Mouse (Mus musculus) cerebral cortex, adult 2 months (tissue): ENCODE data around the gene Ccdc172.

Source experiments
- WGBS: fragments of 180-500 bp; shearing (Covaris S2); methylation state at CpG from one replicate; pipeline ENCODE4 v1.1.7; 2018; 5-methylcytosine and 5-hydroxymethylcytosine counted together

The Ccdc172 gene

DNA sequence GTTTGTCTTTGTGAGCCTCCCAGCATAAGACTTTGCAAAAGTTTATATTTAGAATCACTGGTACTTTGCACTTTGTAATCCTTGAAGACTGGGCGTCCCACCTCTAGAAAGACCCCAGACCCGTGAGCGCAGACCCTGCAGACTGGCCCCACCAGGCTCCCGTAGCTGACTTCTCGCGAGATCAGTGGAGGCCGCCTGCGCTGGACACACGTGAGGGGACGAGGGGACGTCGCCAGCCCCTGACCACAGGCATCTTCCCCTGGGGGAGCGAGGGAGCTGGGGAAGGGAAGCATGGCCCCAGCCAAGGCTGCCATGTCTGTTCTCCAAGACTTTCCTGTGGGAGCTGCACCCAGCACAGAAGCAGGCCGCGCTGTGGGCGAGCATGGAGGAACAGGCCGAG lies at the start of gene Ccdc172:
Gene Ccdc172, plus strand, starts transcription at position 176 of the 400 bp plus-strand sequence.
- 96% methylated on average over 17 of the region's 17 CpGs for WGBS

DNA sequence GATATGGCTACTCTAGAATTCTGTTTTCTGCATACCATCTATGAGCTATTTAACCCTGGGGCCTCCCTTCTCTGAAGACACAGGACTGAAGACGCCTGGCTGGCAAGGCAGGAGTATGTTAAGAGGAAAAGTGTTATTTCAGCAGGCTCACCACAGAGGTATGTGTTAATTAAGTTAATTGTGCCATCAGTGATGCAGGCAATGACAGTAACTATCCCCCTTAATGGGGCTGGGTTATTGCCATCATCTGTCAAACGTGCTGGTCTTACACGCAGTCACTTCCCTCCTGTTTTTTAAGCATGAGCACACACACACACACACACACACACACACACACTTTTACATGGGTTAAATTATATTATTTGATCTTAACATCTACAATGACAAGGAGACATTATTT lies 48.0 kb upstream of the Ccdc172 start:
- 85% methylated on average over 3 of the region's 3 CpGs for WGBS

DNA sequence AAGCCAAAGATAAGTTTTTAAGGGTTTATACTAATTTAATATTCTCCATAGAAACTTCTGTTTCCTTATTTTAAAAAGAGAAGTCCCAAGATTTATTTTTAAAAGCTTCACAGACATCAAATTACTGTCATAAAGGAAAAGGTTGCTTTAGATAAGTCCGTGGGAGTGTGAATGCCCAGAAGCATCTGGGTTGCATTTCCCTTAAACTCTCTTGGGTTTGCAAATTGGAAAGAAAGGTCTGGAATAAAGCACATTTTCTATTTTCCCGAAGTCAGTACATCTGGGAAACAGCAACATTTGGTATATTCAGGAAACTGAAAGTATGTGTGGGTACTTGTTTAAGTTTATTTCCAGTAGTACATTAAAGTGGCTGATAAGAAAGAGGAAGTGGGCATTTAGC lies 43.5 kb upstream of the Ccdc172 start:
- 47% methylated on average over 2 of the region's 2 CpGs for WGBS

DNA sequence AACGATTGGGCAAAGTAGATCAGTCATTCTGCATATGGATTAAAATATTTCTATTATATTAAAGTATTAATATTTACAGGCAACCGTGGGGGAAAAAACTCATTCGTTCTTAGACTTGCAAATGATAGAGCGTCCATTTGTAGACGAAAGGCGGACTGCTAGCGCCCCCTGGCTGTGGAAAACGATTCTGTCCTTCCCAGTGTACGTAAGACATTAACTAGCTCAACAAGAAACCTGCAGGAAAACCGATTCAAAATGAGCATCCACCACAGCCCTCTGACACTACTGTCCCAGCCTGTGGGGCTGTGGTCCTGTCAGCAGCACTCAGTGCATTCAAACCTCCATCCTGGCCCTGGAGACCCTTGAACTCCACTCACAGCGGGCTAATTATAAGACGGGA lies 42.4 kb upstream of the Ccdc172 start:
- 9% methylated on average over 12 of the region's 12 CpGs for WGBS

DNA sequence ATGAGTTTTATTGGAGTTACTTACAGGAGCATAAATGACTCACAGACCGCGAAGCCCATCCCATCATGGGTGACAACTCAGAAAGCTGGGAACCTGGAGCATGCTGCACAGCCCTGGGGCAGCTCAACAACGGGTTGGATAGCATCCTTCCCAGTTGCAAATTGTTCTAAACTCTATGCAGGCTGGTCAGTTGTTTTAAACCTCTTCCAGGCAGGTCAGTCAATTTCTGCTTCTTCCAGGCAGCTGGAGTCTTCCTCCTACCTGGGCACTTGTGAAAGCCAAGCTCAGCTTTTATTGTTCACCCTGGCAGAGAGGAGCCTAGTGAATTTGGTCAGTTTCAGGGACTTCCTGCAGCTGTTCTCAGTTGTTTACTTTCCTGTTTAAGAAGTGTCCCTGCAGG lies 37.5 kb upstream of the Ccdc172 start:
- WGBS = 96% methylated on average over 3 of the region's 3 CpGs

DNA sequence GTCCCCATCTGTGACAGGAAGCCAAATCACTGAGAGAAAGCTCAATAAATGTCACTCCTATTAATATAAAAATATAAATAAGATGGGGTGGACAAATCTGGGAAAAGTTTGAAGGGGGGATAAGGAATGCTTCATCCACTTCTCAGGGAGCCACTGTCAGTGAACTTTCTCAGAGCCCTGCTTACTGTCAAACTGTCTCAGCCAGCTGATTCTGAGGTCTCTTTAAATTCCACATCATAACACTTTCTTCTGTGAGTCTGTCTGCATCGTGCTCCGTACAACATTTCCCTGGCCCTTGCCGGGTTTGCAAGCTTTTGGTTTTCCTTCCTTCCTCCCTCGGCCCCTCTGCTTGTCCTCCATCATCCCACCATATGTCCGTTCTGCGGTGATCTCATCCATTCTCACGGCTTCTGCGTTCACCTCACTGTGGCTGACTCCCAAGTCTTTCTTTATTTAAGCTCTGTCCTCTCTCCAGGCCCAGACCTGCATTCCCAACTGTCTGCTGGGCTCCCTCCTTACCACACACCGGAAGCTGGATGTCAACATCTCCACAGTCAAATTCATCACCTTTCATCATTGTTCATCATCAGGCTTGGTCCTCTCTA lies 29.3 kb upstream of the Ccdc172 start:
- 68% methylated on average over 9 of the region's 9 CpGs for WGBS

DNA sequence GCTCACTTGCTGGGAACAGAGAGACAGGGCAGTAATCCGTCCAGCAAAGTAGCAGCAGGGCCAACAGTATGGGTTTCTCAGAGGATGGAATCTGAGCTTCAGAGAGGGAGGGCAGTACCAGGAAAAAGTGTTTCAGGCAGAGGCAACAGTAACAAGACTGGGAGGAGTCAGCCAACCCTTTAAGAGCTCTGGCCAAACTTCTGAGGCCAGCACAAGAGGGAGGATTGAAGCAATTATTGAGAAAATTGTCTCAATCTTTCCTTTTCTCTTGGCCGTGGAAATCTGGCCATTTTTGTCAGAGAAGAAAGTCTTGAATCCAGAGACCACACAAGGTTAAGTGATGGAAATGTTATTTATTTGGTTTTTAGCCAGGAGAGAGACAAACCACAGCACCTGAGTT lies 25.1 kb upstream of the Ccdc172 start:
- WGBS = 59% methylated on average over 2 of the region's 2 CpGs

DNA sequence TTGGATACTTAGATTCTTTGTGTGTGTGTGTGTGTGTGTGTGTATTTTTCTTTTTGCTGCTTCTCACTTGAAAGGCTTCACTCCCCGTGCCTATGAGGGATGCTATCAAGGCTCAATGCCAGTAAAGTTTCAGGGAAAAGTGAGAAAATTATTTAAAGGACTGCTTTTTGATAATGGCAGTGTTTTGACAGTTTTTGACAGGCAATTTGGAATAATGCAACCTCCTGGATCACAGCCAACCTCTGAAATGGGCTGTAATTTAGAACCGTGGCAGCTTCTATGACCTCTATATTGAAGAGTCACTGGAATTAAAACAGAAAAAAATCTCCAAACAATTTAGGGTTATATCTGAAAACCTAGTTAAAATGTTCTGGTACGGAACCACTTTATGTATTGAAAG lies 14.7 kb upstream of the Ccdc172 start:
- 58% methylated on average over 3 of the region's 3 CpGs for WGBS

DNA sequence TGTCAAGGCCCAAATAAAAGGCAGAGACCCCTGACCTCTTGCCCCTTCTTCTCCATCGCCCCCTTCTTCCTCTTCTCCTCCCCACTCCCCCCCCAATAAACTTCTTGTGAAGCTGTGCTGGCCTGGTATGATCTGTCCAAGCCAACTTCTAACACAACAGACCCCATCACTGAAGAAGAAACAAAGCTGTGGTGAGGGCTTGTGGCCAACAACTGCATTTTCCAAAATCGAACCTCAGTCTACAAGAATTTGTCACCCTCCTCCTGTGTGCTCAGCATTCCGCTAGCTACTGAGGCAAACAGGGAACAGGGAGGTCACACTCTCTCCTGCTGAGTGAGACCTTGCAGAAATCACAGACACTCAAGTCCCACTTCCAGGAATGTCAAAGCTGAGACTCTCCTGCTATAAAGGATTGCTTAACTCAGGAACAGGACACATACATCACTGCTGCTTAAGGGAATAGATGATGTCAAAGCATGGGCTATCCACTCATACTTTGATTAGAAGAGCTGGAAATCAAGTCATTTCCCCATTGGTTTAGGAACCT lies 12.3 kb upstream of the Ccdc172 start:
- 67% methylated on average over 3 of the region's 3 CpGs for WGBS

DNA sequence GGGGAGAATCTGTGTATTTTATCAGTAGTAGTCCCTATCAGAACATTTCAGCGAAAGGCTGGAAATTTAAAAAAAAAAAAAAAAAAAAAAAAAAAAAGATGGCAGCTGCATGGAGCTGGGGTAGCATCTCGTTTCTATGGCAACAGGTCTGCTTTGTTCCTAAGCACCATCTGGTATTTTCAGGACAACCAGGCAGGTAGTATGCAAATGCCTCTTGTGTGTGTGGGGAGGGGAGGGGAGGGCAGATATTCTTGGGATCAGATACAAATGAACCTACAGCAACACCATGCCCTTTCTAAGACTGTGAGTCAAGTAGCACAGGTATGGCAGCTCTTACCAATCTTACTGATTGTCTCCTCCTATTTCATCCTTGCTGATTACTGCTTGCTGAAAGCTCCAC lies 11.7 kb upstream of the Ccdc172 start:
- 50% methylated on average over 2 of the region's 2 CpGs for WGBS

DNA sequence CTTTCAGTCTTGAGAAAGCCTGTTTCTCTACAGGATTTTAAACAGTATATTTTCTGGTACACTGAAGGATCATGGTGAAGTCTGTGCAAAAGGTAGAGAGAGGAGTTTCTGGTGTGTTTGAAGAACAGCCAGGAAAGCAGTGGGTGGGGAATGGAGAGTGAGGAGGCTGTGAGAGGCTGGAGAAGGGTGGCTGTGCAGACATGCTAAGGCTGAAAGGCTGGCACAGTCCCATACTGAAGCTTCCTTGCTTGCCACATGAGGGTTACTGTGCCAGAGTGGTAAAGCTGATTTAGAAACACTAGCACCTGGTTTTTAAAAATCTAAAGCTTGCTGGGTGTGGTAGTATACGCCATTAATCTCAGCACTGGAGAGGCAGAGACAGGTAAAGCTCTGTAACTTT lies 9.9 kb downstream of the Ccdc172 start:
- whole genome bisulfite sequencing = 61% methylated on average over 1 of the region's 1 CpGs

DNA sequence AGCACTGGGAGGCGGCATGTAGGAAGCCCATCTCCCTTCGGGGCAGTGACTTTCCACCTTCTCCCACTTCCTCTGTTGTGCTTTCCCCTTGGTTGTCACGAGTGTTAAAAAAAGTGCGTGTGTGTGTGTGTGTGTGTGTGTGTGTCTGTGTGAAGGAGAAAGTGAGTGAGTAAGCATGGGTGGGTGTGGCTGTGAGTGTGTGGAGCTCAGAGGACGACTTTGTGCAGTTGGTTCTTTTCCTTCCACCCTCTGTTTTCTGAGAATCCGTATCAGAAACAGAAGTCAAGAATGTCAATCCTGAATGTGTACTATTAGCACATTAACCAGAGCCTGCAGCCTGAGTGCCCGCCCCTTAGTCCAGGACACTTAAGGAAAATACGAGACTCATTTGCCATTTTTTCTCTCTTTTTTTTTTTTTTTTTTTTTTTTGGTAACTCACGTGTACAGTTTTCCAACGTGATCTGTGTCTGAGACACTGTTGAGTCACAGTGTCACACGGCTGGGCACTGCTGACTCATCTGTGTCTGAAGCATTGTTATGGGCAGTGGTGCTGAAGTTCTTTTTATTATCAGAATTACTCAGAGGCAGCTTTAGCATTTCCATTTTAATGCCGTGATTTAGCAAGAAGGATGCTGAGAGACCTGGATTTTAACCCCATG lies 12.1 kb downstream of the Ccdc172 start:
- 29% methylated on average over 12 of the region's 12 CpGs for whole genome bisulfite sequencing

DNA sequence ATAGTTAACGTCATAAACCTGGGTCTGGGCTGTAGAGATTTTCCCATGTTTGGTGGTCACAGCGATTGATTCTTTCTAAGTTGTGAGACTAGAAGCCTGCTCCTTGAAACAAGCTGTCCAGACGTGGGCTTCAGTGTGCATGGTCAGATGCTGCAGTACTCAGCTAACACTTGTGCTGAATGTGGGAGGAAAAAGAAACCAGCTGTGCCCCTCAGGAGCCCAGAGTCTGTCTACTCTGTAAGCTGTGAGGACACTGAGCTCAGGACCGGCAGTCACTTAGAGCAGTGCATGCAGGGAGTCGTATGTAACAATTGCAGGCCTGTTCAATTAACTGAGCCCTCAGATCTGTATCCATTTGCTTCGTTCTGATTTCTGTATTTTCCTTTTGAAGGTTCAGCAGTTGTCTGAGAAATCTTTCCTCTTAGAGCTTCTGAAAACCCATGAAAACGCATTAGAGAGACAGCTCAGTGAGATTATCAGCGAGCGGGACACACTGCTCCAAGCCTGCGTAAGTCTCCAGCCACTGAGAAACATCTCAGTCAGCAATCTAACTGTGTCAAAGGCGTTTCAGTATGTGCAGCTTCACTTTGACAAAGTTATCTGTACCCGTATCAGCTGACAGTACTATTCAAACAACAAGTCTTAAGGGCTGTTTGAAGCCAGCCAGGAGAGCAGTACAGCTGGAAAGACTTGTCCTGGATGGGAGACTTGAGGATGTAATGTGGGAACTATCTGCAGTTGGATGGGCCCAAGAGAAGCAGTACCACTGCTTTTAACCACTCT lies 13.9 kb downstream of the Ccdc172 start:
- WGBS = 79% methylated on average over 12 of the region's 12 CpGs

DNA sequence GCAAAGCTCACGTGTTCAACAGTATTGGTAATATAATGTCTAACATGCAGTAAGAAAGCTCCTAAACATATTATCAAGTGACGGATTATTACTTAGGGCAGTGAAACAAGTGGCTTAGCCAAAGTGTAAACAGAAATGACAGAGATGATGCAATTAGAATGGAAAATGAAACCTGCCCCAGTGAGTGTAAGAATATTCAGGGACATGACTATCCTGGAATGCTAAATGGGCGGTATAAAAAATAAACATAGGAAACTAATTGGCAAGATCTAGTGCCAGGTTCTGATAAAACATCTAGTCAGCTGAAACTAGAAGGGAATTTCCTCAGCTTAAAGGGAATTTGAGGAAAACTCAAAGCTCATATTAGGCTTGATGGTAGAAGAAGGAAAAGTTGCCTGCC lies 21.3 kb downstream of the Ccdc172 start:
- 88% methylated on average over 3 of the region's 3 CpGs for WGBS

DNA sequence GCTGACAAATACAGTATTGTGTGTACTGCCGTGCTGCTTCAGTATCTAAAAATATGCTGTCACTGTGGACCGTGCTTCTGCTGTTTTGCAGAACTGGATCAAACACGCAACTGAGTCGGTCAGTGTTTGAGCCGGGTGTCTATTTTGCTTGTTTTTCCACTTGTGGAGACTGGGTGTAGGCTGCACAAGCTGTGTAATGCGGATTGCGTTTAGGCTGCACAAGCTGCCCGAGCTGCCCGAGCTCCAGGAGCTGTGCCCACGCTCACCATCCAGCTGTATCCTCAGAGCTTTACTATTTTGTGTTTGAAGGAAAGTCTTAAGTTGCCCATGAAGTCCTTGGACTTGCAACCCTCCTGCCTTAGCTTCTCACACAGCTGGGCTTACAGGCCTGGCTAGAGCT lies 24.9 kb downstream of the Ccdc172 start:
- 55% methylated on average over 10 of the region's 10 CpGs for WGBS

DNA sequence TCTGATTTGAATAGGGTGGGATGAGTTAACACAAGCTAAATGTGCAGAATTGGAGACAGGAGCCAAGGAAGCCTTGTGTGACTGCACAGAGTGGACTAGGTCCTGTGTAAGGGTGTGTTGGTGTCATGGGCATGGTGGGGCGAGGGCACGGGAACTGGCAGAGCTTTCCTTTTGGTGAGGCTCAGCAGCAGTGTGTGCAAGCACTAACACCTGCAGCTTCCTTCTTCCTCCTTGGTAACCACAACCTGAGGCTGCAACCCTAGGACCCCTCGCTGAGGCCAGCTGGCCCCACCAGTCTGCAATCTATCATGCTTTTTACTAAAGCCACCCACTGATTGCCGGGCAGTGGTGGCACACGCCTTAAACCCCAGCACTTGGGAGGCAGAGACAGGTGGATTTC lies 28.6 kb downstream of the Ccdc172 start:
- 95% methylated on average over 5 of the region's 5 CpGs for WGBS

DNA sequence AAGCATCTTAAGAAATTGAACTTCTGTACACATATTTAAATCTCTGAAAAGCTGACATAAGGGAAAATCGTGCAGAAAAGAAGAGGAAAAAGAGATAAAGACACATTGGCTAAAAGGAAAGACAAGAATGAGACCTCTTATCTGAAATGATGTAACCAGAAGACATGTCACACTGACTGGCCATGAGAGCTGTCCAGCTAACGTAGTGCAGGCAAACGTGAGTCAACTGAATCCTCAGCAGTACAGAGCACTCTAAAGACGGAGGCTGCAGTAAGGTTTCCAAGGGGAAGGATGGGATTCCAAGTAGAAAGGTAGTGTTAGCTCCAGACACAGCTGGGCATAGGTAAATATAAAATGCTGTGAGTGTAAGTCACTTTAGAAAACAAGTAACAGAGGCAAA lies 36.6 kb downstream of the Ccdc172 start:
- 70% methylated on average over 4 of the region's 4 CpGs for WGBS

DNA sequence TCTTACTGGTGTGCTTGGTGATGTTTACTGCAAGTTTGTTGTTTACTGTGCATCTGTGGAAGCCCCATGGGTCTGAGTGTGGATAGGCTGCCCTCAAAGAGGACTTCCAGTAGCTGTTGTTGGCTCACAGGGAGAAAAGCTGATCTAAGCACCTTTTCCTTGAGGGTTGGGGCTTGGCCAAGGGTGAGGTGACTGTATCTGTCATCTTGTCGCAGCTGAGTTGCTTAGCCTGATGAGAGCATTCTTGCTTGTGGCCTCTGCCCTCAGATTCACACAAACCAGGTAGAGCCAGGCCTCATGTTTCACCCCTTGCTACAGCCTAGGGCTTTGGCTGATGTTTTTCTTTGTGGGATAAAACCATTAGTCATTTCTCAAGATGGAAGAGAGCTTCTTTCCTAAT lies 38.7 kb downstream of the Ccdc172 start:
- WGBS = 75% methylated on average over 1 of the region's 1 CpGs

DNA sequence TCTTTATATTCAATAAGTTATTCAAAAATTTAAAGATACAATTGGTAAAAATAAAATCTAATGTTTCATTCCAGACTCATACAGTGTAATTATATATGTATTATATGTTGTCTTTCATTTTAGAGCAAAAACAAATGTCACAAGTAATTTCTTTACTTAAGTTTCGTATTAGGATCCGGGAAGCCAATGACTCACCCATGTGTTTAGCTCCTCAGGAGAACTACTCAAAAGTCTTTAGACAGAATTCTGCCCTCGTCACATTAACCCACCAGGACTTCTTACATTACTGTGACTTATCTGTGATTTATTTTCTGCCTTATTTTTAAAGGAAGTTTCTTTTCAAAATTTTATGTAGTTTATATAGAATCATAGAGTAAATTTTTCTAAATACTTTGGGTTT lies 39.1 kb downstream of the Ccdc172 start:
- WGBS = 93% methylated on average over 3 of the region's 3 CpGs

DNA sequence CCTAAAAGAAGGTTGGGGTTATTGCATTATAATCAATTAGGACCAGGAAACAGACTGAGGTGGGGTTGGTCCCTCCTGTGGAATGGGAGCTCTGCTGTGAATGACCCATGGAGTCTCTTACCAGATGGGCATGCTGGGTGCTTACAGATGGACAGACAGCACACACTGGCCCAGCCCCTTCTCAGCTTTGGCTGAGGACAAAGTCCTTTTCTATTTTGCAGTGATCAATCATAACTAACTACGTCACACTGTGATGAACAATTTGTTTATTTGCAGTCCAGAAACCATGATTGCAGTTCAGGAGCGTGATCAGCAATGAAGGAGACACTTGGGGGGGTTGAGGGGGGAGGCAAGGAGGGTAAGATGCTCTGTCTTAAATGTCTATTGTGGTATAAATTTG lies 43.2 kb downstream of the Ccdc172 start:
- 83% methylated on average over 2 of the region's 2 CpGs for WGBS

DNA sequence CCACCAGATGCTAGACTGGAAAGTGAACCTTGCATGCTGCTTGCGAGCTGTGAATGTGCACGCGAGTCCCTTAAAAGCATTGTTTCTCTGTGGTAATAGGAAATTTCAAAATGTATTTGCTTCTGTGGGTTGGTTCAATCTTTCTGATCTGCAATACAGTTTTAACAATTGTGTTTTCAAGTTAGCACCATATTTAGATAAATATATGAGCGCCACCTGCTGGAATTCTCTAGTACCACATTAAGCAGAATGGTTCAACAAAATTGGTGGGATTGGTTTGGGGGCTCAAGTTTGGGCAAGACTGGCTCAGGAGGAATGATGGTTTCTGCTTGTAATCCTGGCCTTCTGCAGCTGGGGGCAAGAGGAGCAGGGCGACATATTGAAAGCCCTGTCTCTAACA lies 46.6 kb downstream of the Ccdc172 start:
- 31% methylated on average over 5 of the region's 5 CpGs for WGBS

DNA sequence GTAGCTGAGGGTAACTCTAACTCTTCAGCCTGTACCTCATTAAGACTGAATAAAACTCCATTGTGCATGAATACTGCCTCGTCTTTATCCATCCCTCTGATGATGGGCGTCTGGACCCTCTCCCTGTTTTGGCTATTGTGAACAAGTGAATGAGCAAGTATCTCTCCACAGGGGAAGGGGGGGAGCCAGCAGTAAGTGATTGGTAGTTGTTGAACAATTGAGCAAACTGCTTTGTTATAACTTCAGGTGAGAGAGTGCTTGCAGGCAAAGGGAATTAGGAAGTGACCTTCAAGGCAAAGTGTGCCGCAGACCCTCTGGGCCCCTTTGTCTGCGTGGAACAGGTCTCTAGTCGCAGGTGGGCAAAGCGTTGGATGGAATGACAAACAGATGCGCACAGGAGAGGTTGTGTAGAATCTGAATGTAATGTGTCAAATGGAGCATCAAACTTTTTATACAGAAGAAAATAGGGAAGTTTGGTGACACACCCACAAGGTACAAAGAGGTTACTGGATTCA lies 50.6 kb downstream of the Ccdc172 start:
- WGBS = 91% methylated on average over 7 of the region's 7 CpGs

DNA sequence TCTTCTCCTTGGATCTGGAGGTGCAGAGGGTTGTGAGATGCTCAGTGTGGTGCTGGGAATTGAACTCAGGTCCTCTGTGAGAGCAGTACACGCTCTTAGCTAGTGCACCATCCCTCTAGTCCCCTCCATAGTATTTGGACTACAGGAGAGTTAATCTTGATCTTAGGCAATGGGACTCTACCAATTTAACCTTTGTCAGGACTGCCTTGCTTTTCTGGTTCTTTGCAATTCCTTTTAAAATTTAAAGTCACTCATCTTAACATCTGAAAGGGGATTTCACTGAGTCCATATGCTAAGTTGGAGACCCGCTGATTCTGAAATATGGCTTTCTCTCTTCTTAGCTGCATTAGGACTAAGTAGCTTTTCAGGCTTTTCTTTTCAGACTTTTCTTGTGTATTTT lies 59.8 kb downstream of the Ccdc172 start:
- WGBS = 86% methylated on average over 2 of the region's 2 CpGs
